Mouse (Mus musculus) liver, adult 2 months (tissue): ENCODE measurements around the gene 4932438H23Rik. TPM values are rescaled to one million over a fixed set of nuclear protein-coding genes. Genes with fewer than 3 reads are reported as not detected.

Experiments used
- DNase-seq: peaks from one replicate; pipeline ENCODE4 v3.0.0-alpha.2; 2011; ENCODE audit warnings: low read depth, low spot score; ENCODE audit errors: extremely low read depth
- H3K27ac ChIP-seq: fragments of 200-500 bp; replicated peaks from 2 replicates; pipeline ENCODE4 v1.5.1; 2012; ENCODE audit warnings: low read depth, mild to moderate bottlenecking, control low read depth, inconsistent platforms, low read length; ENCODE audit not compliant: insufficient read depth
- H3K27me3 ChIP-seq: fragments of 200-500 bp; 2 replicates; pipeline ENCODE4 v1.6.1; 2012; ENCODE audit warnings: mild to moderate bottlenecking, moderate library complexity, low read length, inconsistent platforms; ENCODE audit not compliant: control insufficient read depth, insufficient read depth
- H3K36me3 ChIP-seq: fragments of 200-500 bp; 2 replicates; pipeline ENCODE4 v1.6.1; 2012; ENCODE audit warnings: low read length, inconsistent platforms; ENCODE audit not compliant: control insufficient read depth, insufficient read depth
- H3K4me1 ChIP-seq: fragments of 200-500 bp; 2 replicates; pipeline ENCODE4 v1.6.1; 2011; ENCODE audit warnings: low read length; ENCODE audit not compliant: control insufficient read depth, insufficient read depth
- H3K4me3 ChIP-seq: fragments of 200-500 bp; 2 replicates; pipeline ENCODE4 v1.5.1; 2011; ENCODE audit warnings: low read depth, mild to moderate bottlenecking, control low read depth, low read length, moderate library complexity; ENCODE audit not compliant: insufficient read depth
- H3K79me2 ChIP-seq: fragments of 200-500 bp; 2 replicates; pipeline ENCODE4 v1.6.1; 2012; ENCODE audit warnings: inconsistent platforms, mild to moderate bottlenecking, low read length, moderate library complexity; ENCODE audit not compliant: control insufficient read depth, insufficient read depth
- H3K9ac ChIP-seq: fragments of 200-500 bp; 2 replicates; pipeline ENCODE4 v1.6.1; 2012; ENCODE audit warnings: low read depth, mild to moderate bottlenecking, control low read depth, inconsistent platforms, low read length
- CTCF ChIP-seq: fragments of 200-500 bp; IDR thresholded peaks from 2 replicates; pipeline ENCODE4 v1.5.1; 2011; ENCODE audit warnings: low read depth, low read length, control low read depth
- POLR2A ChIP-seq: fragments of 200-500 bp; IDR thresholded peaks from 2 replicates; pipeline ENCODE4 v1.6.1; 2011; ENCODE audit warnings: low read length, control low read depth; ENCODE audit not compliant: insufficient read depth; ENCODE audit errors: extremely low read depth
- WGBS: fragments of 180-500 bp; shearing (Covaris S2); methylation state at CpG from one replicate; pipeline ENCODE4 v1.1.7; 2018; 5-methylcytosine and 5-hydroxymethylcytosine counted together
- polyA plus RNA-seq: library from polyadenylated mRNA; depleted of rRNA; stranded (reverse); fragments of >200 nt; gene quantifications from 2 replicates; pipeline ENCODE4 v1.2.3, GENCODE M21; 2012
- total RNA-seq: library from RNA; depleted of rRNA; stranded (reverse); fragments of >200 nt; gene quantifications from 2 replicates; pipeline ENCODE4 v1.2.3, GENCODE M21; 2014

The 4932438H23Rik gene
- total and polyA plus RNA-seq, 2 experiments: not detected

DNA sequence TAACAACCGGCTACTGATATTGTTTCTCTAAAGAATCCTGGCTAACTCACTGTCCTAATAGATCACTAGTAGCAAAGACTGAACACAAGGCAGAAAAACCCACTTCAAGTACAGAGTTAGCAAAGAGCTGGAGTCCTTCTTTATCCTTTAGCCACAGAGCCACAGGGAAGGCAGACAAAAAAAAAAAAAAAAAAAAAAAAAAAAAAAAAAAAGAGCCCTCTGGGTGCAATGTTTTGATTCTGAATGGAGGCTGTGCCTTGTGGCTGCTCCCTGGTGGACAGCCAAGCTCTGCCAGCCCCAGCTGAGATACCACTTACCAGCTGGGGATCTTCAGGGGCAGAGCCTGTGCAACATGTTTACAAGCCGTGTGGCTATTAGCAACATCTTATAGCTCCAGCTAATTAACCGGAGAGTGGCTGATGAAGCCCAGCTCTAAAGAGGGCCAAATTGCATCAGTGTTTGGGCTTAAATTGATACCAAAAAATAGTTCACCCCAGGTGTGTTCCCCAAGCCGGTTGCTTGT lies 2.1 kb upstream of the 4932438H23Rik start:
- 90% methylated on average over 4 of the region's 4 CpGs for WGBS
- no peak overlapping the region for H3K4me3 ChIP-seq
- H3K4me1 ChIP-seq: peaks cover 6% of the 10 kb centered on the region
- H3K36me3 ChIP-seq: no peaks in the 10 kb centered on the region
- H3K27ac ChIP-seq: no peak overlapping the region
- no peak for DNase-seq
- 0 out of 2 replicates have a peak, but pooled peaks cover 2% of the 10 kb centered on the region for H3K27me3 ChIP-seq
- TF ChIP-seq POLR2A (no peak), CTCF (no peak)
- no peaks in the 10 kb centered on the region for H3K79me2 ChIP-seq
- no peak overlapping the region for H3K9ac ChIP-seq

DNA sequence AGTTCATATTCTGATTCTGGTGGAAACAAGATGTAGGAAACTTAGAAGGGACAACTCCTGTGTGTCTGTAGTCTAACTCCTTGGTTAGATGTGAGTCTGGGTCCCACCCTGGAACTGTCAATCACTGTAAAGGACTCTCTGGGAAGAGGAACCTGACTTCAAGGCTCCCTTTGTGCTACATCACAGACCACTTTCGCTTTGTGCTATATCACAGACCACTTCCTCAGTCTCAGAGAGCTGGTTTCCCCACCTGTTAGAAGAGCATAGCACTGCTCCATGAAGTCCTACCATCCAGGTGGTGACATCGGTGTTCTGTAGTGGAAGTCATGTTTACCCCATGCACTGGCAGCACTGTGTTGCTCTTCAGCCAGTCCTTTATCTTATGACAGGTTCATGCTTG lies 1.1 kb upstream of the 4932438H23Rik start:
- Histone ChIP-seq H3K4me3 (no peak overlapping the region), H3K27ac (no peak overlapping the region), H3K4me1 (peaks cover 6% of the 10 kb centered on the region), H3K79me2 (no peaks in the 10 kb centered on the region), H3K36me3 (no peaks in the 10 kb centered on the region), H3K9ac (no peak overlapping the region), H3K27me3 (0 out of 2 replicates have a peak, but pooled peaks cover 2% of the 10 kb centered on the region)
- TF ChIP-seq CTCF (no peak), POLR2A (no peak)
- no peak for DNase-seq
- 88% methylated on average over 2 of the region's 2 CpGs for WGBS

DNA sequence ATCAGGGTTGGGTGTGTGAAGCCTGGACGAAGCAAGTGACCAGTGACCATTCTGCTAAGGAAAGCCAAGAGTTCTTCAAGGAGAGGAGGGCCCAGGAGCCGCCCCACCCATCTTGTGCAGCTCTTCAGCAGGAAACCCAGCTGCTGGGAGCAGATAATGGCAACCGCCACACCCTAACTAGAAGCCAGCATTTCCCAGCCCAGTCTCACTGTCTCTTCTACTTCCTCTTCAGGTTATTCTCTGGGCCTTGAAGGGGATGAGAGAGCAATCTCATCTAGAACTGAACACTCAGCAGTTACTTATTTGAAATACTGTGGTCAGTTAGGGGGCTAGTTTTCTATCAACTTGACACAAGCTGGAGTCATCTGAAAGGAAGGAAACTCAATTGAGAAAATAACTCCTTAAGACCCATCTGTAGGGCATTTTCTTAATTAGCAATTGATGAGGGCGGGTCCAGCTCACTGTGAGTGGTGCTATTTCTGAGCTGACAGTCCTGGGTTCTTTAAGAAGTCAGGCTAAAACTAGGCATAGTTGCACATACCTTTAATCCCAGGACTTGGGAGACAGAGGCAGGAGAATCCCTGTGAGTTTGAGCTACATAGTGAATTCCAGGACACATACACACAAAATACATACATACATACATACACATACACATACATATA lies 8.1 kb downstream of the 4932438H23Rik start:
- no peak for TF ChIP-seq CTCF
- no peak for TF ChIP-seq POLR2A
- Histone ChIP-seq H3K4me3 (no peak overlapping the region), H3K4me1 (peaks cover 10% of the 10 kb centered on the region), H3K9ac (no peak overlapping the region), H3K27me3 (0 out of 2 replicates have a peak, but pooled peaks cover 2% of the 10 kb centered on the region), H3K36me3 (no peaks in the 10 kb centered on the region), H3K79me2 (no peaks in the 10 kb centered on the region), H3K27ac (no peak overlapping the region)
- no peak for DNase-seq
- 66% methylated on average over 4 of the region's 4 CpGs for WGBS

- peaks cover 10% of the 10 kb centered on the region for H3K4me1 ChIP-seq
- H3K27me3 ChIP-seq: 0 out of 2 replicates have a peak, but pooled peaks cover 2% of the 10 kb centered on the region
- H3K9ac ChIP-seq: peak overlapping the region; percentile 0; the same call in 1 of the 2 replicates
- H3K4me3 ChIP-seq: 0 out of 2 replicates have a peak overlapping the region, but pooled peaks have one; percentile 9
- no peak overlapping the region for H3K27ac ChIP-seq
- TF ChIP-seq POLR2A (no peak), CTCF (no peak)
- DNase-seq: peak; percentile 85
- H3K79me2 ChIP-seq: no peaks in the 10 kb centered on the region
- no peaks in the 10 kb centered on the region for H3K36me3 ChIP-seq
- 18% methylated on average over 17 of the region's 17 CpGs for WGBS
These were observed 9.6 kb downstream of the 4932438H23Rik start for GRCm38 (mm10) chr16:91085239-91085825.

- Histone ChIP-seq H3K4me1 (peaks cover 10% of the 10 kb centered on the region), H3K36me3 (no peaks in the 10 kb centered on the region), H3K79me2 (no peaks in the 10 kb centered on the region), H3K4me3 (no peak overlapping the region), H3K27me3 (0 out of 2 replicates have a peak, but pooled peaks cover 2% of the 10 kb centered on the region), H3K27ac (no peak overlapping the region), H3K9ac (no peak overlapping the region)
- no peak for TF ChIP-seq POLR2A
- TF ChIP-seq CTCF: no peak
- peak; percentile 85 for DNase-seq
- WGBS: 53% methylated on average over 21 of the region's 21 CpGs
These were observed 10.3 kb downstream of the 4932438H23Rik start for GRCm38 (mm10) chr16:91084307-91085238.
